Mouse (Mus musculus) adrenal gland, postnatal 36 days (tissue): ENCODE measurements around the gene Slc10a6. TPM values are rescaled to one million over a fixed set of nuclear protein-coding genes. Genes with fewer than 3 reads are reported as not detected.

ENCODE experiments used
- total RNA-seq, 2 experiments: library from RNA; stranded (reverse); gene quantifications; 2 replicates each; pipeline ENCODE4 v1.2.3; 2021

The Slc10a6 gene
- total RNA-seq, 2 experiments from 2014 or later, result 1.0 to 3.6 TPM

Other genes with a start within 250 kb of the Slc10a6 start
- 10 to 100 TPM; 18.7 to 42.8 TPM for gene Ptpn13, start 204.2 kb downstream of the Slc10a6 start, total RNA-seq
- not detected for gene 1700016H13Rik, start 26.6 kb upstream of the Slc10a6 start, total RNA-seq
- 10 to 100 TPM; 40.8 to 44.1 TPM for gene Aff1, start 63.0 kb upstream of the Slc10a6 start, total RNA-seq